Mouse (Mus musculus): ENCODE results near the gene Lrmda. TPM values are rescaled to one million over a fixed set of nuclear protein-coding genes. Genes with fewer than 3 reads are reported as not detected.

Gene Lrmda
- polyA plus RNA-seq, 1 experiment: not detected

DNA sequence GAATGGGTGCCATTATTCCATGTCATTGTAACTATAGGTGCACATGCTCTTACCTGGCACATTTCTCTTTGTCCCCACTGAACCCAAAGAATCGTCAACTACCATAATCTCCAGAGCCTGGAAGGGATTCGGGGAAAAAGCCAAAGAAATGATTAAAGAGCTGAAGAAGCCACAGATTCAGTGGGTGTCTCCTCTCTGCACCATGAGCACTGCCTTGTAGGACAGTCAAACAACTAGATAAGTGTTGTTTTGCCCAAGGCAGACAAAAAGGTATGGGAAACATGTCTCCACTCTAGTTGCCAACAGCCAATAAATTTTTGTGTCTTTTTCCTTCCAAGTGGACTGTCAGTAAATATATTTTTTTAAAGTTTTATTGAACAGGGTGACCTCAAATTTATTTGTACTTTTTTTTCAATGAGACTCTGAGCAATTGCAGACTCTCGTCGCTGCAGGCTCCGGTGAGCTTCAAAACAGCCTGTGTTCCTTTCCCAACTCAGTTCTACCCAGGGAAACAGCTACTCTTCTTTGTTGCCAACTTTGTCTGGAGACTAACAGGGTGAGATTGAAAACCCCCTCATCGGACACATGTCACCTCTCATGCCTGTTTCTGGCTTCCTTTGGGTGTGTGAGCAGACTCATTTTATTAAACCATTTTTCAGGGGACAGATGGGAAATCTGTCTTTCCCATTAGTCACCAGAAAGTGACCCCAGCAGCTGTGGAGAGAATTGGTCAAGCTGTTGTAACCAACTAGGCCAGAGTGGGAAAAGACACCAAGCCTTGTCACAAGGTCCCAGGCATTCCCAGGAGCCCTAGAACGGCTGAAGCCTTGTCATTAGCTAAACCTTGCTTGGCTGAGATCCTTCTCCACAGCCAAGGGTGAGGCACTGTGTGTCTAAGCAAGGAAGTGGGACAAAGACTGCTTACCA, 886.5 kb downstream of the Lrmda start:
- Histone ChIP-seq H3K27ac (ENCODE audit: insufficient read depth, low read length) (peak overlapping the region; percentile 60), H3K4me1 (ENCODE audit: control insufficient read depth, insufficient read depth, low read length) (peaks cover 19% of the 10 kb centered on the region), H3K4me3 (ENCODE audit: insufficient read depth, low read length) (no peak overlapping the region)
- no peak for TF ChIP-seq POLR2A (IDR thresholded peaks at IDR 0.05; ENCODE audit: low read depth, low read length)
- no peak for TF ChIP-seq CTCF (IDR thresholded peaks at IDR 0.05; ENCODE audit: borderline replicate concordance, insufficient read depth, low read length)

GRCm38 (mm10) chr14:22906716-22907115, 887.2 kb downstream of the Lrmda start:
- H3K27ac ChIP-seq (ENCODE audit: insufficient read depth, low read length): peak overlapping the region; percentile 60
- H3K4me3 ChIP-seq (ENCODE audit: insufficient read depth, low read length): no peak overlapping the region
- no peak for TF ChIP-seq CTCF (IDR thresholded peaks at IDR 0.05; ENCODE audit: borderline replicate concordance, insufficient read depth, low read length)
- no peak for TF ChIP-seq POLR2A (IDR thresholded peaks at IDR 0.05; ENCODE audit: low read depth, low read length)
- H3K4me1 ChIP-seq (ENCODE audit: control insufficient read depth, insufficient read depth, low read length): peaks cover 19% of the 10 kb centered on the region

GRCm38 (mm10) chr14:22907221-22907620, 887.7 kb downstream of the Lrmda start:
- no peak overlapping the region for H3K4me3 ChIP-seq (ENCODE audit: insufficient read depth, low read length)
- peak overlapping the region; percentile 60 for H3K27ac ChIP-seq (ENCODE audit: insufficient read depth, low read length)
- peaks cover 19% of the 10 kb centered on the region for H3K4me1 ChIP-seq (ENCODE audit: control insufficient read depth, insufficient read depth, low read length)
- TF ChIP-seq POLR2A (IDR thresholded peaks at IDR 0.05; ENCODE audit: low read depth, low read length) (peak; percentile 9; the same call in 1 of the 2 replicates), CTCF (IDR thresholded peaks at IDR 0.05; ENCODE audit: borderline replicate concordance, insufficient read depth, low read length) (no peak)

- Histone ChIP-seq H3K4me3 (ENCODE audit: insufficient read depth, low read length) (no peak overlapping the region), H3K4me1 (ENCODE audit: control insufficient read depth, insufficient read depth, low read length) (peaks cover 19% of the 10 kb centered on the region), H3K27ac (ENCODE audit: insufficient read depth, low read length) (peak overlapping the region; percentile 44; the same call in 1 of the 2 replicates)
- no peak for TF ChIP-seq CTCF (IDR thresholded peaks at IDR 0.05; ENCODE audit: borderline replicate concordance, insufficient read depth, low read length)
- no peak for TF ChIP-seq POLR2A (IDR thresholded peaks at IDR 0.05; ENCODE audit: low read depth, low read length)
These were observed 888.5 kb downstream of the Lrmda start for GRCm38 (mm10) chr14:22908006-22908405.

DNA sequence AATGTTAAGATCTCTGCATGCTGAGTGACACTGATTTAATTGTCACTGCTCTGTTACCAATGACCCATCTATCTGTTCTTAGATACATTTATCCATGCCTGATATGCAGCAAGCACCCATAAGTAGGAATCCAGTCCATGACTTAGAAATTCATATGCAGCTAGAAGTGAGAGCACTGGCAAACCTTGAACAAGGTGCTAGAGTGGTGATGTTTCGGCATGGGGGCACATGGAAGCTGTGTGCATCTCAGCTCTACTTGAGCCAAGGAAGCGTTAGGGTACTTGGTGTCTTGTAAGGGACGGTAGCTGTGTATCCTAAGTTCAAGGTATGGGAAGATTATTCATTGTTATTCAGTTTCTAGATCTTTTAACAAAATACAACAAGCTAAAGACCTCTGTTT, 896.0 kb downstream of the Lrmda start:
- H3K4me3 ChIP-seq (ENCODE audit: insufficient read depth, low read length): no peak overlapping the region
- TF ChIP-seq CTCF (IDR thresholded peaks at IDR 0.05; ENCODE audit: borderline replicate concordance, insufficient read depth, low read length): no peak
- 0 out of 2 replicates have a peak, but pooled peaks cover 3% of the 10 kb centered on the region for H3K4me1 ChIP-seq (ENCODE audit: control insufficient read depth, insufficient read depth, low read length)
- no peak overlapping the region for H3K27ac ChIP-seq (ENCODE audit: insufficient read depth, low read length)

GRCm38 (mm10) chr14:22918499-22918898, 899.0 kb downstream of the Lrmda start:
- Histone ChIP-seq H3K4me1 (ENCODE audit: control insufficient read depth, insufficient read depth, low read length) (peaks cover 9% of the 10 kb centered on the region; the same call in 1 of the 2 replicates), H3K4me3 (ENCODE audit: insufficient read depth, low read length) (no peak overlapping the region), H3K27ac (ENCODE audit: insufficient read depth, low read length) (no peak overlapping the region)
- TF ChIP-seq POLR2A (IDR thresholded peaks at IDR 0.05; ENCODE audit: low read depth, low read length) (no peak), CTCF (IDR thresholded peaks at IDR 0.05; ENCODE audit: borderline replicate concordance, insufficient read depth, low read length) (no peak)

- TF ChIP-seq CTCF (IDR thresholded peaks at IDR 0.05; ENCODE audit: borderline replicate concordance, insufficient read depth, low read length): no peak
- no peak for TF ChIP-seq POLR2A (IDR thresholded peaks at IDR 0.05; ENCODE audit: low read depth, low read length)
These were observed 899.4 kb downstream of the Lrmda start for GRCm38 (mm10) chr14:22918931-22919330.

GRCm38 (mm10) chr14:22921152-22921551, 901.6 kb downstream of the Lrmda start:
- TF ChIP-seq CTCF (IDR thresholded peaks at IDR 0.05; ENCODE audit: borderline replicate concordance, insufficient read depth, low read length): no peak
- no peak for TF ChIP-seq POLR2A (IDR thresholded peaks at IDR 0.05; ENCODE audit: low read depth, low read length)
- Histone ChIP-seq H3K4me1 (ENCODE audit: control insufficient read depth, insufficient read depth, low read length) (peaks cover 9% of the 10 kb centered on the region; the same call in 1 of the 2 replicates), H3K4me3 (ENCODE audit: insufficient read depth, low read length) (no peak overlapping the region), H3K27ac (ENCODE audit: insufficient read depth, low read length) (no peak overlapping the region)

More at GRCm38 (mm10) chr14:22918931-22919330, 899.4 kb downstream of the Lrmda start:
- H3K4me1 ChIP-seq (ENCODE audit: control insufficient read depth, insufficient read depth, low read length): peaks cover 9% of the 10 kb centered on the region; the same call in 1 of the 2 replicates
- H3K27ac ChIP-seq (ENCODE audit: insufficient read depth, low read length): no peak overlapping the region
- H3K4me3 ChIP-seq (ENCODE audit: insufficient read depth, low read length): no peak overlapping the region

DNA sequence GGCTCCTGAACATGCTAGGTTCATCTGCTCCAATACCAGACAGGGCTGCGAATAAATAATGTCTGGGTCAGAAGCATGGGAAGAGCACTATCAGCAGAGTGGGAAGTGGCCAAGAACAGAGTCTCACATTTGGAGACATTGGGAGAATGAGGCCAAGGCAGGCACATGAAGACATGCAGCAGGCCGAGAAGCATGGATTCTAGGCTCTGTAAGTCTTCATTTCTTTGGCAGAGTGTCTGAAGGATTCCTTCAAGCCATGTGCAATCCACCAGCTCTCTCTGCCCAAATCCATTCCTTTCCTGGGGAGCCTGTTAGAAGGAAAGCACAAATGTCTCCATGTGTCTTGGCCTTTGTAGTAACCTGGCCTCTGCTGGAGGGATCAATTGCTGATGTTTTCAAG, 902.3 kb downstream of the Lrmda start:
- no peak overlapping the region for H3K4me3 ChIP-seq (ENCODE audit: insufficient read depth, low read length)
- no peak overlapping the region for H3K27ac ChIP-seq (ENCODE audit: insufficient read depth, low read length)
- H3K4me1 ChIP-seq (ENCODE audit: control insufficient read depth, insufficient read depth, low read length): peaks cover 9% of the 10 kb centered on the region; the same call in 1 of the 2 replicates
- TF ChIP-seq POLR2A (IDR thresholded peaks at IDR 0.05; ENCODE audit: low read depth, low read length) (no peak), CTCF (IDR thresholded peaks at IDR 0.05; ENCODE audit: borderline replicate concordance, insufficient read depth, low read length) (no peak)

DNA sequence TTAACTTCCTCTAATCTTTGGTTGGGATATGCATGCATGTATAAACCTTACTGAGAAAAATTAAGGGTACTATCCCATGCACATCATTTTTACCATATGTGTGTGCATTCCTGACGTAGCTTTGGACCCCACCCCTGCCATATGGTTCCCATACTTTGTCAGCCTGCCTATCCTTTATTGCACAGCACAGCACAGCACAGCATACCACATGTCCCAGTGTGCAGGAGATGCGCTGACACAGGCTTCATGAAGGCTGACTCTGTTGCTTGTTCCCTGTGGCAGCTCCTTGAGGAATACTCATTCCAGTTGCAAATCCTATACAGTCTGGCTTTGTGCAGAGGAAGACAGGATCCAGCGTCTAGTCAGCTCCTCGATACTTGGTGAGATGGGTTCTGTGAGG, 903.1 kb downstream of the Lrmda start:
- TF ChIP-seq POLR2A (IDR thresholded peaks at IDR 0.05; ENCODE audit: low read depth, low read length): no peak
- TF ChIP-seq CTCF (IDR thresholded peaks at IDR 0.05; ENCODE audit: borderline replicate concordance, insufficient read depth, low read length): peak; percentile 3; the same call in 1 of the 2 replicates

More for the DNA sequence above, 903.1 kb downstream of the Lrmda start:
- H3K4me1 ChIP-seq (ENCODE audit: control insufficient read depth, insufficient read depth, low read length): peaks cover 9% of the 10 kb centered on the region; the same call in 1 of the 2 replicates
- H3K27ac ChIP-seq (ENCODE audit: insufficient read depth, low read length): no peak overlapping the region
- no peak overlapping the region for H3K4me3 ChIP-seq (ENCODE audit: insufficient read depth, low read length)
